Mouse (Mus musculus): ENCODE measurements at regions not wholly inside any gene's neighbourhood (a gene's known extent, or its start where the extent isn't known, plus 50 kb on each side); places are given as distances from the start of the nearest gene placed in this dataset.

GRCm38 (mm10) chr14:71543580-71543979, 943.9 kb upstream of the Fam160b2 start:
- no peak for TF ChIP-seq GATA1 (IDR thresholded peaks at IDR 0.05; ENCODE audit: low read length)

DNA sequence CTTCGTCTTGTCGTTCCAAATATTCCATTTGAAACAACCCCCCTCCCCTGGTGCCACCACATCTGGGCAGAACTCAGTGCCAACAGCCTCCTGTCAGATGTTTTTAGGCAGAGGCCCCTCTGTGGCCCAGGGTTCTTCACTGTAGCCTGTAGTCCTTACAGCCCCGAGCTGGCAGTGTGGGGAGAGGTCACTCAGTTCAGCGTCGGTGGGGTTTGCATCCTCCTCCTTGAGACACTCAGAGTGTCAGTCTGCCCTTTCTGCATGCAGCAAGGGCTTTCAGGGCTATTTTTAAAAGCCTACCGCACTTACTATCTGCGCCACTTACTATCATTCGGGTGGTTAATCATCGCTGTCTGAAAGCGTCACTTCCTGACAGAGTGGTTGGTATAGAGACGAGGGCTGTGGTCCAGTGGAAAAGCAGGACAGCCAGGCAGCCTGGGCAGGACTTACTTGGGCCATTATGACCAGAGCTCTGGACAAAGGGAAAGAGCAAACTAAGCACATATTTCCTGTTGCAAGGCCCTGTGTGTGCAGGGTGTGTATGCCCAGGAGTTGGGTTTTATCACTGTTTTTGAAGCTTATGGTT, 932.5 kb upstream of the Fam160b2 start:
- TF ChIP-seq GATA1 (IDR thresholded peaks at IDR 0.05; ENCODE audit: low read length) = no peak

- no peak for TF ChIP-seq GATA1 (IDR thresholded peaks at IDR 0.05; ENCODE audit: low read length)
Observed at GRCm38 (mm10) chr14:71531298-71531697, 931.7 kb upstream of the Fam160b2 start.

DNA sequence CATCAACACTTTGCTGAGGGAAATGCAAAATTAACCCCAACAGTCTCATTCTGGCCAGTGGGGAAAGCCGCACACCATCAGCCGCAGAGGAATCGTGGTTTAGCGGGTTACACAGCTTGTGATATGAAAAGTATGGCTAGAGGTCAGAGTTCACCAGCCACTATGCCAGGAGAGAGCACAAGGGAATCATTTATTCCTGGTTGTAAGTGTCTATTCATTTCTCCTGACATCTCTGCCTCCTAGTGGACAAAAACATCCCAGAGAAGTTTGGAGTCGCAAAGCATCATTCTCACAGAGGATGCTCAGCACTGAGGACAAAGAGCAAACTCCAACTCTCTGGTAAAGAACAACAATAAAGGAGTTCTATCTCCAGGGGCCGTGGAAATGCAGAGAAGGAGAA, 930.8 kb upstream of the Fam160b2 start:
- no peak for TF ChIP-seq GATA1 (IDR thresholded peaks at IDR 0.05; ENCODE audit: low read length)

DNA sequence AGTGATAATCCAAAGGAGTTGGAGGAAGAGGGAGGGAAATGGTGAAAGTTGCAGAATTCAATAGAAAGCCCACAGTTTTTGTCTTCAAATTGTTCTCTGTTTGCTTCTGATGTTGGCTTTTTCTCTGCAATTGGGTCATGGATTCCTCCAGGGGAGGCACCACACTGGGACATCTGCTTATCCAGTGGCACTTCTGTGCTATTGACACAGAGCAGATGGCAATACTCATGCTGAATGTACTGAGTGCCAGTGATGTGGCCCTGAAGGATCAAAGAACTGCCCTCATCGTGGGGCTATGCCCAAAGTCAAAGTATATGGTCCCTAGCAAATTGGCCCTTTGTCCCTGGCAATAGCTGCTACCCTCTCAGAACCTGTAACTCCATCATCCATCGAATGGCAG, 918.9 kb upstream of the Fam160b2 start:
- no peak for TF ChIP-seq GATA1 (IDR thresholded peaks at IDR 0.05; ENCODE audit: low read length)

GRCm38 (mm10) chr14:71500851-71501250, 901.2 kb upstream of the Fam160b2 start:
- no peak for TF ChIP-seq GATA1 (IDR thresholded peaks at IDR 0.05; ENCODE audit: low read length)

GRCm38 (mm10) chr14:71491201-71491600, 891.6 kb upstream of the Fam160b2 start:
- no peak for TF ChIP-seq GATA1 (IDR thresholded peaks at IDR 0.05; ENCODE audit: low read length)

- TF ChIP-seq GATA1 (IDR thresholded peaks at IDR 0.05; ENCODE audit: low read length) = no peak
Observed at GRCm38 (mm10) chr14:71486176-71486970, 886.7 kb upstream of the Fam160b2 start.

GRCm38 (mm10) chr14:71475656-71476055, 876.0 kb upstream of the Fam160b2 start:
- TF ChIP-seq GATA1 (IDR thresholded peaks at IDR 0.05; ENCODE audit: low read length) = no peak

DNA sequence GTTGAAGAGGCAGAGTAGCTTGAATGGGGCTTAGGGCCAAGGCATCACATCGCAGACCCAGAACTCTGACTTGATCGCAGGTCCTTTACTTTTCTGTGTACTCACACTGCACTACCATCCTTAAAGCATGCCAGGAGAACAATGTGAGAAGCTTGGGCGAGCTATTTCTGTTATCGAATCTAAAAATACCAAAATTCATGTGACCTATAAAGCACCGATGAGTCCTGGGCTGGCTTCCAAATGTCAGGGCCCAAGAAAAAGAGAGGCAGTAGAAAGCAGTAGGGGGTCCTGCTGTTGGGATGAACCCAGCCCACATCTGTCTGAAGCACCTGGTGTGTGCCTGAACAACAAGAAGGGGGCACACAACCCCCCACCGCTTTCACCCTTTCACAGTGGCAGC, 874.3 kb upstream of the Fam160b2 start:
- TF ChIP-seq GATA1 (IDR thresholded peaks at IDR 0.05; ENCODE audit: low read length) = no peak

- TF ChIP-seq GATA1 (IDR thresholded peaks at IDR 0.05; ENCODE audit: low read length) = no peak
Observed at GRCm38 (mm10) chr14:71432364-71432763, 832.7 kb upstream of the Fam160b2 start.

All from G1E-ER4 (cell line).